Mouse (Mus musculus) thymus, postnatal 14 days (tissue): ENCODE measurements around the gene Cdk2ap2.
"Not testable (repeated sequence)": the region's sequence is repeated elsewhere in the genome, so short reads cannot be mapped to it uniquely, and the experiment has no call there.

ENCODE experiments used
- DNase-seq: peaks from one replicate; pipeline ENCODE4 v3.0.0; 2021

Cdk2ap2 gene

GRCm38 (mm10) chr19:4096642-4097440 lies at the start of gene Cdk2ap2:
Cdk2ap2 (plus strand) TSS chr19:4097182.
- peak; percentile 99 for DNase-seq

DNA sequence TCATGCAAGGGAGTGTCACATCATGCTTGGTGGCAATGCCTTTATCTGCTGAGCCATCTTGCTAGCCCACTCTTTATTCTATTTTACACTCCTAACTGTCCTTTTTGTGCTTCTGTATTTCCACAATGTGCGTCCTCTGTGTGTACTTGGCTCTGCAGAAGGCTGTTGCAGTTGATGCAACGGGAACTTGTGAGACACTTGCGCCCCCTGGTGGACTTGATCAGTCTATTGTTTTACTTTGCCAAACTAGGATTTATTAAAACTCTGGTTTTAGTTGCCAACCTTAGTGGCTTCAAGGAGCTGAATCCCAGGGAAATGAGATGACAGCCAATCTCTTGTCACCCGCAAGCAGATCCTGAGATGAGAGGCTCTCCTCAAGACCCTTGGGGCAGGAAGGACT lies 49.1 kb upstream of the Cdk2ap2 start:
- peak; percentile 87 for DNase-seq

DNA sequence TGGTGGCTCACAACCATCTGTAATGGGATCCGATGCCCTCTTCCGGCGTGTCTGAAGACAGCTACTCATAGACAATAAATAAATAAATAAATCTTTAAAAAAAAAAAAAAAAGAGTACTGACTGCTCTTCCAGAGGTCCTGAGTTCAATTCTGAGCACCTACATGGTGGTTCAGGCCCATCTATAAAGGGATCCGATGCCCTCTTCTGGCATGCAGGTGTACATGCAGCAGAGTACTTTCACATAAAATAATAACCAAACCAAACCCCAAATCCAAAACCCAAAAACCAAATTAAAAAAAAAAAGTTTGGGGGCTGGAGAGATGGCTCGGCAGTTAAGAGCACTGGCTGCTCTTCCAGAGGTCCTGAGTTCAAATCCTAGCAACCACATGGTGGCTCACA lies 47.9 kb upstream of the Cdk2ap2 start:
- DNase-seq, result not testable (repeated sequence)

DNA sequence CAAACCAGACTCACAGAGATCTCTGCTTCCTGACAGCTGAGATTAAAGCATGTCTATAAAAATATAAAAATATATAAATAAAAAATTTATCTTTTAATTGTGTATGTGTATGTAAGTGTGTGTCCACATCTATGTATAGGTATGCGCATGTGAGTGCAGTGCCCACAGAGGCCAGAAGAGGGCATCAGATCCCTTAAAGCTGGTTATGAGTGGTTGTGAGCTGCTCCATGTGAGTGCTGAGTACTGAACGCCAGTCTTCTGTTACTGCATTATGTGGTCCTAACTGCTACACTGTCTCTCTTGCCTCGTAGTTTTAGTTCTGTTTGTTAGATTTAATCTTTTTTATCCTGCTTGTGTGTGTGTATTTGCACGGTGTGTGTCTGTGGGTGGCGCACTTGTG lies 46.0 kb upstream of the Cdk2ap2 start:
- peak; percentile 21 for DNase-seq

DNA sequence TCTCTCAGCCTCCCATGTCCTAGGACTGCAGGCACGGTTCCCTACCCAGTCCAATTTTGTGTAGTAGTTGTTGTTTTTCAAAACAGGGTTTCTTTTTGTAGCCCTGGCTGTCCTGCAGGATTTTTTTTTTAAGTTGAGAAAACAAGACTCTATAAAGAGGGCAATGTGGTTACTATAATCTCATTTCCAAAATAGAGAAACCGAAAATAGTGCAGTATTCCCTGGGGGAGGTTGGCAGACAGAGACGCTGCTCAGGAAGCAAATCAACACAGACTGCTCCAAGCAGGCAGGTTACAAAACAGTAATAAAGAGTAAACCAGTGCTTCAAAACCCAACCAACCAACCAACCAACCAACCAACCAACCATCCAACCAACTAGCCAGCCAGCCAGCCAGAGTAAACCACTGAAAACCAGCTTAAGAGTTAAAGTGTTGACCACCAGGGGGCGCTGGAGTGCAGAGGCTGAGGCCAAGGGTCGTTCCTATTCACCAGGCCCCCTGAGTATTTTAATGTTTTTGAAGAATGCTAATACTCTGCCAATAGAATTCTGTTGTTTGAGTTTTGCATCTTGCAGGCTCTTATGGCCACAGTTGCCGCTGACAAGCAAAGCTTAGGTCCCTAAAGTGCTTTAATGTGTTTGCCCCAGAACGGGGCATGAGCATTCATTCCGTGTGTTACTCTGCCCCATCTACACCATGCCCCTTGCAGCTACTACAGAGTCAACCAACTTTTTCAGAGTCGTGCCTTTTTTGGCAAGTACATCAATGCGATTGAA lies 45.1 kb upstream of the Cdk2ap2 start:
- DNase-seq, result peak; percentile 81

DNA sequence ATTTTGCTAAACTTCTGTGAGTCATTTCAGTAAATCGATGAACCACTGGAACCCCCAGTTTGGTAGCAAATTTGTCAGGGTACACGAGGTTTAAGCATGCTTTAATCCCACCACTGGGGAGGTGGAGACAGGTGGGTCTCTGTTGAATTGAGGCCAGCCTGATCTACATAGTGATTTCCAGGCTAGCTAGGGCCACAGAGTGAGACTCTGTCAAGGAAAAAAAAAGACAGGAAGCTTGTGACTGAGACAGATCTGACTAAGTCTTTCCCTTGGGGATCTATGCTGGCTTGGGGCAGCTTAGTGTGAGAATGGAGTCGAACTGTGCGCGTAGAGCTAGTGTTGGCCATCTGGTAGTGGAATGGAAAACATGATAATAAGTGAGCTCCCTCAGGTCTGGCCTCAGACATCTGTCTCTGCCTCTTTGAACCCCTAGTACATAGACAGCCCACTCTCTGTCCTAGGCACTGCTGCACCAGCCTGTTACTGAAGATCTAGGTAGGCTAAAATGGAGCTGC lies 44.4 kb upstream of the Cdk2ap2 start:
- DNase-seq, result no peak

GRCm38 (mm10) chr19:4054613-4055012 lies 42.4 kb upstream of the Cdk2ap2 start:
- no peak for DNase-seq

GRCm38 (mm10) chr19:4055216-4055946 lies 41.6 kb upstream of the Cdk2ap2 start:
- no peak for DNase-seq

GRCm38 (mm10) chr19:4055947-4056693 lies 40.9 kb upstream of the Cdk2ap2 start:
- DNase-seq, result no peak

GRCm38 (mm10) chr19:4056727-4057126 lies 40.3 kb upstream of the Cdk2ap2 start:
- no peak for DNase-seq

DNA sequence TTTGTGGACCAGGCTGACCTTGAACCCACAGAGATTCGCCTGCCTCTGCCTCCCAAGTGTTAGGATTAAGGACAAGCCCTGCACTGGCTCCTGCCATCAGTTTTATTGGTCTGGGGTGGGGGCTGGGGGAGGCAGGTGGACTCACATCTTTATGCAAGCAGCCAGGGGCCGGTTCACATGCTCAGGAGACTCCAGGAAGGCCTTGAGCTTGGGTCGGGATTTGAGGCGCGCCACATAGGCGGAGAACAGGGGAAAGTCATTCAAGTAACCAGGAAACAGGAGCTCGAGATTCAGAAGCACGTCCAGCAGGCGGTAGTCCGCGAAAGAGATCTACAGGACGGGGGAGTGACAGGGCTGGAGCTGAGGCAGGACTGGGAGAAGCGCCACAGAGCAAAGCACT lies 39.6 kb upstream of the Cdk2ap2 start:
- no peak for DNase-seq

DNA sequence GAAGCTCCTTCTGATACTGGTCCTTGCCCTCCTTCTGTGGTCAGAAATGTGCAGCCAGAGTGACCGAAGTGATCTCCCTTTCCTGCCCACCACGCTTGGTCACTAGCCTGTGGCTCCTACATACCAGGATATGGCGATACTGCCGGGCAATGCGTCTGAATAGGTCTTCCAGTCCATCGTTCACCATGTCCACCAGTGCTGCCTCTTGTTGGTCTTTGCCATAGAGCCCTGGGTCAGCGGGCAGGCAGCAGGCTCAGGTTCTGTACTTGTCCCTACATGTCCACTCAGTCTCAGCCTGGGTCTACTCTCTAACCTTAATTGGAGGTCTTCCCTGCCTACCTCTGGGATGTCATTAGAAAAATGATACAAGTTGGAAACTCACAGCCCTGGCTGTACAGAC lies 39.0 kb upstream of the Cdk2ap2 start:
- no peak for DNase-seq

GRCm38 (mm10) chr19:4058581-4058980 lies 38.4 kb upstream of the Cdk2ap2 start:
- DNase-seq, result no peak

GRCm38 (mm10) chr19:4059069-4059740 lies 37.8 kb upstream of the Cdk2ap2 start, which contains the start of gene Gstp3:
Gstp3 (minus strand) TSS chr19:4059569.
- peak; percentile 64 for DNase-seq

GRCm38 (mm10) chr19:4060044-4060898 lies 36.7 kb upstream of the Cdk2ap2 start:
- DNase-seq, result not testable (repeated sequence)

DNA sequence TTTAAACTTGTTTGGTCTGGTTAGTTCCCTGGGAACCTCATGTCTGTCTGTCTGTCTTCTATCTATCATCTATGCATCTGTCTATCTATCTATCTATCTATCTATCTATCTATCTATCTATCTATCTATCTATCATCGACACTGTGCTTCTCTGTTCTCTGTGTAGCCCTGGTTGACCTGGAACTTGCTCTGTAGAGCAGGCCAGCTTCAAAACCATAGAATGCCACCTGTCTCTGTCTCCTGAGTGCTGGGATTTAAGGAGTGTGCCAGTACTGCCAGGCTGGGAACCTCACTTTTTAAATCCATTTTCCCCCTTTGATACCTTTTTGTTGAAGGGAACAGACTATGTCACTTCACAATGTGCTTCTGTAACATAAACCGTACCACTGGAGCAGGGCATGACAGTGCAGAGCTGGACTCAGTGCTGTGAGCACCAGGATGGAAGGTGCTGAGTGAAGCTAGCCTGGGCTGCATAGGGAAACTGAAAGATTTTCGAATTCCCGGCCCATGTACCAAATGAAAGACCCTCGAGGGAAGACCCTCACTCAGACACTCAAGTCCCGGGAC lies 36.0 kb upstream of the Cdk2ap2 start:
- no peak for DNase-seq

DNA sequence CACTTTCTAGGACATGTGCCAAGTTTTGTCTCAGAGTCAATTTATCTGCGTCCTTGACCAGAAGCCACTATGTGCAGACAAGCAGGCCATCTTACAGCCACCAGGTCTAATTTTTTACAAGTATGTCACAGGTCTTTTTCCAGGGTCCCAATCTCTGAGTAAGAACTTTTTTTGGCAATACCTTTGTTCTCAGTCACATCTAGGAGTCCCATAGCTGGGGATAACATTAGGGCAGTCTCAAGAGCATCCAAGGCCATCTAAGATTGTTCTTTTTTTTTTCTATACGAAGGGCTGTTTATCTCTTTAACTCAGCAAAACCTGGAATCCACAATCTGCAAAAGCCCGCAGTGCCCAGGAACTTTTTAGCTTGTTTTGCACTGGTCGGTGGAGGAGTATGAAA lies 33.6 kb upstream of the Cdk2ap2 start:
- not testable (repeated sequence) for DNase-seq

GRCm38 (mm10) chr19:4064501-4064900 lies 32.5 kb upstream of the Cdk2ap2 start:
- not testable (repeated sequence) for DNase-seq

- DNase-seq, result no peak
Observed at GRCm38 (mm10) chr19:4066280-4066679, 30.7 kb upstream of the Cdk2ap2 start.

DNA sequence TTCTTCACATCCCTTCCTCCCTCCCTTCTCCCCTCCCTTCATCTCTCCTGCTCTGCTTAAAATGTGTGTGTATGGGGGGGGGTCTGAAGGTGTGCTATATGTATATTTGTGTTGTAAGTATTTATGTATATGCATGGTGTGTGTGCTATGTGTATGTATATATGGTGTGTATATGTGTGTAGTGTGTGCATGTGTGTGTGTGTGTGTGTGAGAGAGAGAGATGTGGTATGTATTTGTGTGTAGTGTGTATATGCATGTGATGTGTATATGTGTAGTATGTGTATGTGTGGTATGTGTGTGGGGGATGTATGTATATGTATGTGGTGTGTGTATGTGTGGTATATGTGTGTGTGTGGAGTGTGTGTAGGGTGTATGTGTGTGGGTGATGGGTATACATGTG lies 30.1 kb upstream of the Cdk2ap2 start:
- no peak for DNase-seq
